Mouse (Mus musculus) neutrophil, adult 83 days (primary cell): ENCODE data around the gene Usp15. TPM values are rescaled to one million over a fixed set of nuclear protein-coding genes. Genes with fewer than 3 reads are reported as not detected.

Source experiments
- total RNA-seq, 2 experiments: library from RNA; stranded (reverse); gene quantifications; one replicate each; pipeline ENCODE4 v1.2.4; 2023

Gene Usp15
- total RNA-seq: 100 to 1,000 TPM; 131 to 147 TPM

DNA sequence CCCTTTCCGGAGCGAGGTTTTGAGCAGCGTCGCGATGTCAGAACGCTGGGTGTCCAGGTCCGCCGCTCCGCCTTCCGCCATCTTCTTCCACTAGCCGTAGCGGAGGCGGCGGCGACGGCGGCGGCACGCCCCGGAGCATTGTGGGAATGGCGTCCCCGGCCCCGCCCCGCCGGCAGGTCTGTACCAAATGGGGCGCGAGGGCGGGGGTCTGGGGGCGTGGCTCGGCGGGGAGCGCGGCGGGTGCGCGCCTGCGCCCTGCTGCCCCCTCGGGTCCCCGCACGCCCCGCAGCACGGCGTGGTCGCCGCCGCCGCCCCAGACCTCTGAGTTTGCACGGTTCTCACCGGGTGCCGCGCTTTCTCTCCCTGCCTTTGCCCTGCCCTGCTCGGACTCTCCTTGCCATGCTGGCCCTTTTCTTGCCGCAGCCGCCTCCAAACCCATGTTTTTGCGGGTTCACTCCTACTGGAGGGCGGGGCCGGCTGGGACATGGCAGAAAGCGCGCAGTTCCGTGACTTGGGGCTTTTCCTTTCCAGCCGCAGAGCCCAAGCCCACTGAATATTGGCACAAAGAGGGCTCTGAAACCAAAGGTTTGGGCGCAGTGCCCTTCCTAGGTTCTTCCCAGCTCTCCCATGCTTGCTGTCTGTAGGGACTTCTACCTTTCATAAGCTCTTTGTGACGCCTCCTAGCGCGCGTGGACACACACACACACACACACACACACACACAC, at the start of gene Usp15:
TSS of gene Usp15 (minus strand) at position 161 of the 725 bp plus-strand sequence.

DNA sequence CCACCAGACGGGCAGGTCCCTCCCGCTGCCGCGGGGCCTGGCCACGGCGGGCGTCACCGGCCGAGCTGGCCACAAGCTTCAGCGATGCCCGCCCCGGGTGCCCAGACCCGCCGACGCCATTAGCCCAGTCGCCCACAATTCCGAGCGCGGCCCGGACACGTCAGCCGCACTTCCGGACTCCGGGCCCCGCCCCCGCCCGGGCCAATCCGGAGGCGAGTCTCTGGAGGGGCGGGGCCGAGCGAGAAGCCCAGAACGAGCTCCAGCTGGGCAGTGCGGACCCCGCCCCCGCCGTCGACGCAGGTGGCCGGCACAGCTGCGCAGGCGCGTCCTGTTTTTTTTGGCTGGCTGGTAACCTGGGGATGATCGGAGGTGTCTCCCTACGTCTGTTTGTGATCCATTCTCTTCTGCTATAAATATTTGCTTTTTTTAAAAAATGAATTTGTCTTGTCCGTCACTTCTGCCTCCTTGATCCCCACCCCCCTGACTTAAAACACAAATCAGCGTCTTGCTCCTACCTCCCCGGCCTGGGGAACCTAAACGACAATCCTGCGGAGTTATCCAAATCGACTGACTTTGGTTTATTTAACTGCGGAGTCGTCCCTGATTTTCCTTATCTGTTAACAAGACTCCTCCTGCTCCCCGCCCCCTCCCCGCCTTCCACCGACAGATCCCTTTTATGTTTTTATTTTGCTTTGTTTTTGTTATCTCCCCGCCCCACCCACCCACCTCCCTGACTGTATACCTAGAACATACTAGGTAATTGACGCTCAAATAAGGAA, 120.4 kb downstream of the Usp15 start, which contains the start of gene Mon2:
TSS of gene Mon2 (minus strand) at position 261 of the 779 bp plus-strand sequence.

Other genes with a start within 250 kb of the Usp15 start
- gene Mon2, start 120.5 kb downstream of the Usp15 start, total RNA-seq: 10 to 100 TPM; 62.0 to 76.6 TPM
- not detected for gene Fam19a2, start 67.0 kb upstream of the Usp15 start, total RNA-seq